Mouse (Mus musculus) neural tube, embryonic 14.5 days (tissue): ENCODE measurements around the gene Prkacb. TPM values are rescaled to one million over a fixed set of nuclear protein-coding genes. Genes with fewer than 3 reads are reported as not detected.

ENCODE experiments used
- polyA plus RNA-seq: library from polyadenylated mRNA; unstranded; fragments of >200 nt; fragmentation: Nextera tagmentation; extraction: Ambion mirVana; gene quantifications from 2 replicates; pipeline ENCODE4 v1.2.1, GENCODE M21; 2014

Prkacb gene
- polyA plus RNA-seq, 1 experiment from 2014 or later = 234 TPM

Other genes with a start within 250 kb of the Prkacb start
- gene Uox, start 242.6 kb downstream of the Prkacb start, polyA plus RNA-seq = not detected in 2 replicates
- not detected in 2 replicates for gene Dnase2b, start 197.4 kb downstream of the Prkacb start, polyA plus RNA-seq
- 0.13 TPM in 1 of 2 replicates, not detected in the other for gene 4930503B20Rik, start 161.7 kb downstream of the Prkacb start, polyA plus RNA-seq
- 0.43 TPM in 1 of 2 replicates, not detected in the other for gene Samd13, start 127.4 kb downstream of the Prkacb start, polyA plus RNA-seq
- 11.2 and 16.1 TPM in 2 replicates for gene Ttll7, start 39.4 kb upstream of the Prkacb start, polyA plus RNA-seq